Mouse (Mus musculus) forebrain, embryonic 13.5 days (tissue): ENCODE data around the gene Gm21992. TPM values are rescaled to one million over a fixed set of nuclear protein-coding genes. Genes with fewer than 3 reads are reported as not detected.

Experiments
- ATAC-seq: fragments of 200-750 bp; cut with Nextera tagmentation; 2 replicates; pipeline ENCODE4 v1.8.0; 2017
- H3K27ac ChIP-seq: fragments of 300-500 bp; sonication (generic); 2 replicates; pipeline ENCODE4 v1.5.1; 2015; ENCODE audit warnings: inconsistent platforms, mild to moderate bottlenecking, moderate library complexity
- H3K27me3 ChIP-seq: fragments of 300-500 bp; sonication (generic); 2 replicates; pipeline ENCODE4 v1.6.1; 2015; ENCODE audit warnings: mild to moderate bottlenecking, inconsistent platforms
- H3K36me3 ChIP-seq: fragments of 300-500 bp; sonication (generic); 2 replicates; pipeline ENCODE4 v1.6.1; 2015; ENCODE audit warnings: mild to moderate bottlenecking, inconsistent platforms; ENCODE audit not compliant: poor library complexity, severe bottlenecking
- H3K4me1 ChIP-seq: fragments of 300-500 bp; sonication (generic); 2 replicates; pipeline ENCODE4 v1.6.1; 2015; ENCODE audit warnings: inconsistent platforms
- H3K4me2 ChIP-seq: fragments of 300-500 bp; sonication (generic); 2 replicates; pipeline ENCODE4 v1.6.1; 2015; ENCODE audit warnings: inconsistent platforms, mild to moderate bottlenecking, moderate library complexity
- H3K4me3 ChIP-seq: fragments of 300-500 bp; sonication (generic); 2 replicates; pipeline ENCODE4 v1.5.1; 2015; ENCODE audit warnings: mild to moderate bottlenecking, inconsistent platforms
- H3K9ac ChIP-seq: fragments of 300-500 bp; sonication (generic); 2 replicates; pipeline ENCODE4 v1.6.1; 2015; ENCODE audit warnings: mild to moderate bottlenecking, inconsistent platforms
- H3K9me3 ChIP-seq: fragments of 300-500 bp; sonication (generic); replicated peaks from 2 replicates; pipeline ENCODE4 v1.6.1; 2016; ENCODE audit warnings: inconsistent platforms
- WGBS: fragments of 180-500 bp; shearing (Covaris S2); methylation state at CpG from one replicate; pipeline ENCODE4 v1.1.7; 2015; 5-methylcytosine and 5-hydroxymethylcytosine counted together
- polyA plus RNA-seq: library from polyadenylated mRNA; unstranded; fragments of >200 nt; fragmentation: Nextera tagmentation; extraction: Ambion mirVana; gene quantifications from 2 replicates; pipeline ENCODE4 v1.2.1, GENCODE M21; 2015

Gm21992 gene
- polyA plus RNA-seq, 1 experiment from 2014 or later = 43.0 TPM

GRCm38 (mm10) chr19:4718716-4719115 lies 92.7 kb downstream of the Gm21992 start:
- Histone ChIP-seq H3K4me2 (no peak overlapping the region), H3K9me3 (no peaks in the 10 kb centered on the region), H3K4me3 (no peak overlapping the region), H3K4me1 (peaks cover 19% of the 10 kb centered on the region), H3K36me3 (peaks cover 35% of the 10 kb centered on the region), H3K27ac (no peak overlapping the region), H3K27me3 (no peaks in the 10 kb centered on the region), H3K9ac (no peak overlapping the region)
- 26% methylated on average over 11 of the region's 12 CpGs for WGBS
- no peak for ATAC-seq

GRCm38 (mm10) chr19:4717281-4717680 lies 94.1 kb downstream of the Gm21992 start:
- WGBS = 92% methylated on average over 2 of the region's 2 CpGs
- Histone ChIP-seq H3K9ac (no peak overlapping the region), H3K4me1 (peaks cover 31% of the 10 kb centered on the region)

GRCm38 (mm10) chr19:4716756-4717155 lies 94.7 kb downstream of the Gm21992 start:
- no peak for ATAC-seq
- peaks cover 29% of the 10 kb centered on the region for H3K36me3 ChIP-seq
- H3K27me3 ChIP-seq = no peaks in the 10 kb centered on the region
- H3K9me3 ChIP-seq = no peaks in the 10 kb centered on the region
- H3K27ac ChIP-seq = no peak overlapping the region
- H3K9ac ChIP-seq = no peak overlapping the region
- H3K4me1 ChIP-seq = peaks cover 31% of the 10 kb centered on the region
- no peak overlapping the region for H3K4me2 ChIP-seq
- no peak overlapping the region for H3K4me3 ChIP-seq
- WGBS = 94% methylated on average over 14 of the region's 14 CpGs

More at GRCm38 (mm10) chr19:4717281-4717680, 94.1 kb downstream of the Gm21992 start:
- no peak overlapping the region for H3K27ac ChIP-seq
- no peaks in the 10 kb centered on the region for H3K9me3 ChIP-seq
- H3K4me2 ChIP-seq = no peak overlapping the region
- H3K27me3 ChIP-seq = no peaks in the 10 kb centered on the region
- no peak overlapping the region for H3K4me3 ChIP-seq
- H3K36me3 ChIP-seq = peaks cover 33% of the 10 kb centered on the region
- no peak for ATAC-seq

DNA sequence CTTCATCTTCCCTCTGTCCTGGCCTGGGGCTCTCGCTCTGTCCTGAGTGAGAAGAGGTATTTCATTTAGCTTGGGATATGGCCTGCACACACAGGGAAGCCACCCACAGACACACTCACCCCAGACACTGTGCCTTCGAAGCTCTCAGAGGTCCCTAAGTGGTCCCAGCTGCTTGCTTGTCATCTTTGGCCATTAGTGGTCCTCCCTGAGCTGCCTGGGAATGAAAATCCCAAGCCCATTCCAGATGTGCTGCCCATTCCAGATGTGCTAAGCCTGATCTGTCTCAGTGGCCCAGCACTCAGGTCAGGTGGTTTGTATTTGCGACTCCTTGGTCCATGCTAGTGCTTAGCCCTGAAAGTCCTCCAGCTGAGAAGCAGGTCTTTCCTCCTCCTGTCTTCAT lies 97.5 kb downstream of the Gm21992 start:
- ATAC-seq = no peak
- WGBS = 72% methylated on average over 3 of the region's 3 CpGs
- H3K27ac ChIP-seq = no peak overlapping the region
- H3K9me3 ChIP-seq = no peaks in the 10 kb centered on the region
- H3K27me3 ChIP-seq = no peaks in the 10 kb centered on the region
- peaks cover 2% of the 10 kb centered on the region; the same call in 1 of the 2 replicates for H3K36me3 ChIP-seq
- H3K9ac ChIP-seq = peak overlapping the region; percentile 95
- H3K4me1 ChIP-seq = peaks cover 29% of the 10 kb centered on the region
- peak overlapping the region; percentile 80 for H3K4me2 ChIP-seq
- peak overlapping the region; percentile 84 for H3K4me3 ChIP-seq

GRCm38 (mm10) chr19:4712781-4713526 lies 98.5 kb downstream of the Gm21992 start:
- no peaks in the 10 kb centered on the region for H3K9me3 ChIP-seq
- peak overlapping the region; percentile 84 for H3K4me3 ChIP-seq
- no peaks in the 10 kb centered on the region for H3K36me3 ChIP-seq
- H3K4me1 ChIP-seq = peaks cover 27% of the 10 kb centered on the region
- H3K4me2 ChIP-seq = peak overlapping the region; percentile 80
- peak overlapping the region; percentile 95 for H3K9ac ChIP-seq
- H3K27me3 ChIP-seq = no peaks in the 10 kb centered on the region
- no peak for ATAC-seq
- peak overlapping the region; percentile 90 for H3K27ac ChIP-seq
- 37% methylated on average over 13 of the region's 13 CpGs for WGBS

GRCm38 (mm10) chr19:4712156-4712780 lies 99.1 kb downstream of the Gm21992 start:
- Histone ChIP-seq H3K4me1 (peaks cover 27% of the 10 kb centered on the region), H3K9ac (peak overlapping the region; percentile 95), H3K27me3 (no peaks in the 10 kb centered on the region), H3K27ac (peak overlapping the region; percentile 90), H3K4me3 (peak overlapping the region; percentile 84), H3K36me3 (no peaks in the 10 kb centered on the region), H3K9me3 (no peaks in the 10 kb centered on the region), H3K4me2 (peak overlapping the region; percentile 80)
- WGBS = under 1% methylated on average over 40 of the region's 60 CpGs
- peak; percentile 65 for ATAC-seq

GRCm38 (mm10) chr19:4711601-4712155 lies 99.7 kb downstream of the Gm21992 start:
- Histone ChIP-seq H3K27ac (peak overlapping the region; percentile 90), H3K36me3 (no peaks in the 10 kb centered on the region), H3K9me3 (no peaks in the 10 kb centered on the region), H3K4me2 (peak overlapping the region; percentile 80), H3K9ac (peak overlapping the region; percentile 95), H3K27me3 (no peaks in the 10 kb centered on the region), H3K4me1 (peaks cover 27% of the 10 kb centered on the region), H3K4me3 (peak overlapping the region; percentile 84)
- WGBS = under 1% methylated on average over 22 of the region's 65 CpGs
- ATAC-seq = peak; percentile 76

DNA sequence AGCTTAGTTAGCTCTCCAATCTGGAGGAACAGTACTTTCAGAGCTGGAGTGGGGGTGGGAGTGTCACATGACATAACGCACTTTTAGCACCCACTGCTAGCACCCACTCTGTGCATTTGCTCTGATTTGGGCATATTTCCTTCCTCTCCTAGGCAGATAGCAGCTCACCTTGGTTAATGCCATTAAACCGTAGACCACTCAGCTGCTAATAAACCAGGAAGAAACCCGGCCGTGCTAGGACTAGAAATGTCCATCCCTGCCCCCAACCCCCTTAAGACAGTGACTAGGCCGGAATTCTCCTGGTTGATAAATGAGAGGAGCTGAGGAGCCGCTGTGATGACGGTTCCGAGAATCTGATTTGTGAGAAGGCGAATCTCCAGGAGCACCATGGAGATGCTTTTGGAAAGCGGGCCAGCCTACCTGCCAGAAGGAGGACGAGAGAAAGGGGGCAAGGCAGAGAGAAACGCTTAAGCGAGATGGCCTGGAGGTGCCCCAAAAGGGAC lies 100.3 kb downstream of the Gm21992 start, which contains the start of gene Sptbn2:
Sptbn2 (plus strand) TSS at position 70 of the 503 bp plus-strand sequence.
- peaks cover 27% of the 10 kb centered on the region for H3K4me1 ChIP-seq
- WGBS = 9% methylated on average over 13 of the region's 13 CpGs
- peak within 1 kb of the TSS; percentile 80 for H3K4me2 ChIP-seq
- ATAC-seq = peak; percentile 39; the same call in 1 of the 2 replicates
- peak within 1 kb of the TSS; percentile 84 for H3K4me3 ChIP-seq
- H3K36me3 ChIP-seq = no peaks in the 10 kb centered on the region
- peak within 1 kb of the TSS; percentile 95 for H3K9ac ChIP-seq
- no peaks in the 10 kb centered on the region for H3K9me3 ChIP-seq
- no peaks in the 10 kb centered on the region for H3K27me3 ChIP-seq
- H3K27ac ChIP-seq = peak within 1 kb of the TSS; percentile 90

DNA sequence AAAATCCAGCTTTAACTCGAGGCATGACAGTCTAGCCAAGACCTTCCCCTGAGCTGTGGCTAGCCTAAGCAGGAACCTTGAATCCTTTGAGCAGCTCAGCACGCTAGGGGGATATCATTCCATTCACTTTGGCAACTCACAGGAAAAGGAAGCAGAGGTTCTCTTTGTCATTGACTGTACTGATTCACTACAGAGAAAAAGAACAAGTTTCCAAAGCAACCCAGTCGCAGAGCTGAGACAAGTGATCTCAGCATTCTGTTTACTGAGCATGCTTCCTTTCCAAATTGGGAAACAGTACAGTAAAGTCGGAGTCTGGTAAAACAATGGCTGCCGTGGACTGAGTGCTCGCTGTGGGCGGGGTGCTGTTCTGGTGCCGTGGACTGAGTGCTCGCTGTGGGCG lies 102.6 kb downstream of the Gm21992 start:
- Histone ChIP-seq H3K4me2 (no peak overlapping the region), H3K4me3 (no peak overlapping the region), H3K27ac (no peak overlapping the region), H3K36me3 (no peaks in the 10 kb centered on the region), H3K9ac (no peak overlapping the region), H3K4me1 (peaks cover 21% of the 10 kb centered on the region), H3K27me3 (no peaks in the 10 kb centered on the region), H3K9me3 (no peaks in the 10 kb centered on the region)
- WGBS = 84% methylated on average over 10 of the region's 10 CpGs
- no peak for ATAC-seq

DNA sequence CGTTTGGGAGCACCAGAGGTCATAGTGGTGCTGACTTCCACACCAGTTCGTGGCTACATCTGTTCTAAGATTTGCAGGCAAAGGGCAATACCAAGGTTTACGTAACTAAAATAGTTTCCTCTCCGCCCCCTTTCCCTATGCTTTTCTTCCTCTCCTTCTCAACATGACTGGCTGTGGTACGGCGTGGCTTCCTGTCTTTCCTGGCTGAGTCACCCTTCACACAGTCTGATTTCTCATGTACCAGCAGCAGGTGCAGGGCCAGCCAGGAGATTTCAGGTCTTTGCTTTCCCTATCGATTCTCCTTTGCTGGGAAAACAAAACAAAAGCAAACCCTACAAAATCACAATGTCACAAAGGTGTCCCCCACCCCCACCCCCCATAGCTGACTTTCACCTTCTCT lies 110.2 kb downstream of the Gm21992 start:
- H3K27me3 ChIP-seq = peaks cover 28% of the 10 kb centered on the region
- H3K27ac ChIP-seq = no peak overlapping the region
- no peaks in the 10 kb centered on the region for H3K9me3 ChIP-seq
- H3K36me3 ChIP-seq = no peaks in the 10 kb centered on the region
- 72% methylated on average over 7 of the region's 7 CpGs for WGBS
- H3K9ac ChIP-seq = no peak overlapping the region
- no peak overlapping the region for H3K4me2 ChIP-seq
- no peak overlapping the region for H3K4me3 ChIP-seq
- H3K4me1 ChIP-seq = peaks cover 8% of the 10 kb centered on the region; the same call in 1 of the 2 replicates
- no peak for ATAC-seq

GRCm38 (mm10) chr19:4700656-4701055 lies 110.8 kb downstream of the Gm21992 start:
- peaks cover 8% of the 10 kb centered on the region; the same call in 1 of the 2 replicates for H3K4me1 ChIP-seq
- WGBS = 80% methylated on average over 8 of the region's 8 CpGs
- H3K9ac ChIP-seq = no peak overlapping the region
- no peak overlapping the region for H3K4me3 ChIP-seq
- H3K27me3 ChIP-seq = peaks cover 28% of the 10 kb centered on the region
- no peak overlapping the region for H3K27ac ChIP-seq
- no peak for ATAC-seq
- no peaks in the 10 kb centered on the region for H3K36me3 ChIP-seq
- no peaks in the 10 kb centered on the region for H3K9me3 ChIP-seq
- H3K4me2 ChIP-seq = no peak overlapping the region

GRCm38 (mm10) chr19:4699821-4700220 lies 111.6 kb downstream of the Gm21992 start:
- no peak overlapping the region for H3K4me3 ChIP-seq
- H3K4me1 ChIP-seq = peaks cover 8% of the 10 kb centered on the region; the same call in 1 of the 2 replicates
- no peaks in the 10 kb centered on the region for H3K9me3 ChIP-seq
- no peaks in the 10 kb centered on the region for H3K36me3 ChIP-seq
- no peak overlapping the region for H3K9ac ChIP-seq
- no peak for ATAC-seq
- H3K4me2 ChIP-seq = no peak overlapping the region
- 82% methylated on average over 5 of the region's 5 CpGs for WGBS
- no peak overlapping the region for H3K27ac ChIP-seq
- H3K27me3 ChIP-seq = peaks cover 28% of the 10 kb centered on the region
